Mouse (Mus musculus) thymus, postnatal 4 days (tissue): ENCODE measurements around the gene Mettl7a3.

Experiments used
- DNase-seq: peaks from one replicate; pipeline ENCODE4 v3.0.0; 2021

Gene Mettl7a3

DNA sequence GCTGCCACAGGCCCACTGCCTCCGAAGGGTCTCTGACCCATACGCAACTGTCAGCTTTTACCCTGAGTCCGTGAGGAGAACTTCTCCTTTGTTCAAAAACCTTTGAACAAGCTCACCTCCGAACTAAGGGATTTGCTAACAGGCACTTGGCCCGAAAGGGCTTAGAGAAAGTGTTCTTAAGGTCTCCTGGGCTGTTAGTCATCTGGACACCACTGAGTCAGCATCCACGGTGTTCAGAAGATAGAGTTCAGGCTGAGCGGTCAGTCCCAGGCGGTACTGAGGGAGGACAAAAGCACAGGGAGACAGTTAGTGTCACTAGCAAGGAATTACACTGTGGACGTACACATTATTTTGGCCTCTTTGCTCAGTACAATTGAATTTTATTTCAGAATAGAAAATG, 54.2 kb downstream of the Mettl7a3 start:
- no peak for DNase-seq
